Mouse (Mus musculus) neural tube, embryonic 14.5 days (tissue): Measurements from ENCODE around the gene Ddah1. TPM values are rescaled to one million over a fixed set of nuclear protein-coding genes. Genes with fewer than 3 reads are reported as not detected.

Source experiments
- ATAC-seq: fragments of 200-750 bp; cut with Nextera tagmentation; 2 replicates; pipeline ENCODE4 v1.8.0; 2017; ENCODE audit warnings: low read depth, mild to moderate bottlenecking, moderate TSS enrichment, moderate library complexity
- H3K27ac ChIP-seq: fragments of 300-500 bp; sonication (generic); 2 replicates; pipeline ENCODE4 v1.5.1; 2014; ENCODE audit warnings: low read depth, mild to moderate bottlenecking, control low read depth, low read length, moderate library complexity, mixed read lengths
- H3K27me3 ChIP-seq: fragments of 300-500 bp; sonication (generic); 2 replicates; pipeline ENCODE4 v1.6.1; 2014; ENCODE audit warnings: low read length; ENCODE audit not compliant: control insufficient read depth, insufficient read depth
- H3K36me3 ChIP-seq: fragments of 300-500 bp; sonication (generic); 2 replicates; pipeline ENCODE4 v1.6.1; 2014; ENCODE audit warnings: low read length, mixed read lengths; ENCODE audit not compliant: control insufficient read depth, insufficient read depth
- H3K4me1 ChIP-seq: fragments of 300-500 bp; sonication (generic); 2 replicates; pipeline ENCODE4 v1.6.1; 2014; ENCODE audit warnings: low read length; ENCODE audit not compliant: control insufficient read depth, insufficient read depth
- H3K4me2 ChIP-seq: fragments of 300-500 bp; sonication (generic); 2 replicates; pipeline ENCODE4 v1.6.1; 2014; ENCODE audit warnings: mild to moderate bottlenecking, low read depth, low read length, control low read depth
- H3K4me3 ChIP-seq: fragments of 300-500 bp; sonication (generic); 2 replicates; pipeline ENCODE4 v1.5.1; 2014; ENCODE audit warnings: low read depth, low read length, control low read depth, mixed read lengths
- H3K9ac ChIP-seq: fragments of 300-500 bp; sonication (generic); replicated peaks from 2 replicates; pipeline ENCODE4 v1.6.1; 2014; ENCODE audit warnings: low read depth, mild to moderate bottlenecking, control low read depth, low read length, mixed read lengths
- H3K9me3 ChIP-seq: fragments of 300-500 bp; sonication (generic); 2 replicates; pipeline ENCODE4 v1.6.1; 2016; ENCODE audit warnings: low read length; ENCODE audit not compliant: control insufficient read depth
- WGBS: fragments of 180-500 bp; shearing (Covaris S2); extraction: QIAGEN DNeasy Blood & Tissue Kit; methylation state at CpG from one replicate; pipeline ENCODE4 v1.1.7; 2014; 5-methylcytosine and 5-hydroxymethylcytosine counted together
- polyA plus RNA-seq: library from polyadenylated mRNA; unstranded; fragments of >200 nt; fragmentation: Nextera tagmentation; extraction: Ambion mirVana; gene quantifications from 2 replicates; pipeline ENCODE4 v1.2.1, GENCODE M21; 2014

The Ddah1 gene
- polyA plus RNA-seq, 1 experiment from 2014 or later, result 98.8 TPM

- Histone ChIP-seq H3K4me2 (peak overlapping the region; percentile 98), H3K4me3 (no peak overlapping the region), H3K36me3 (no peaks in the 10 kb centered on the region), H3K27me3 (no peaks in the 10 kb centered on the region), H3K27ac (no peak overlapping the region), H3K9me3 (no peaks in the 10 kb centered on the region), H3K4me1 (peaks cover 7% of the 10 kb centered on the region; the same call in 1 of the 2 replicates), H3K9ac (no peak overlapping the region)
- ATAC-seq, result no peak
- WGBS, result 94% methylated on average over 3 of the region's 3 CpGs
Measured at GRCm38 (mm10) chr3:145760547-145760946, 2.1 kb downstream of the Ddah1 start.

GRCm38 (mm10) chr3:145761501-145762170 lies 3.2 kb downstream of the Ddah1 start:
- no peak overlapping the region for H3K4me3 ChIP-seq
- no peaks in the 10 kb centered on the region for H3K9me3 ChIP-seq
- H3K27ac ChIP-seq, result no peak overlapping the region
- 64% methylated on average over 3 of the region's 3 CpGs for WGBS
- no peak overlapping the region for H3K4me2 ChIP-seq
- H3K4me1 ChIP-seq, result peaks cover 10% of the 10 kb centered on the region; the same call in 1 of the 2 replicates
- ATAC-seq, result no peak
- H3K9ac ChIP-seq, result no peak overlapping the region
- no peaks in the 10 kb centered on the region for H3K27me3 ChIP-seq
- H3K36me3 ChIP-seq, result no peaks in the 10 kb centered on the region

GRCm38 (mm10) chr3:145762957-145763641 lies 4.6 kb downstream of the Ddah1 start:
- Histone ChIP-seq H3K27ac (no peak overlapping the region), H3K36me3 (no peaks in the 10 kb centered on the region), H3K9me3 (no peaks in the 10 kb centered on the region), H3K27me3 (no peaks in the 10 kb centered on the region), H3K9ac (no peak overlapping the region), H3K4me2 (no peak overlapping the region), H3K4me3 (no peak overlapping the region), H3K4me1 (peaks cover 10% of the 10 kb centered on the region; the same call in 1 of the 2 replicates)
- ATAC-seq, result no peak
- WGBS, result 86% methylated on average over 4 of the region's 4 CpGs

GRCm38 (mm10) chr3:145763642-145763972 lies 5.1 kb downstream of the Ddah1 start:
- no peak overlapping the region for H3K9ac ChIP-seq
- no peak for ATAC-seq
- no peaks in the 10 kb centered on the region for H3K9me3 ChIP-seq
- H3K27me3 ChIP-seq, result no peaks in the 10 kb centered on the region
- H3K27ac ChIP-seq, result no peak overlapping the region
- WGBS, result 97% methylated on average over 3 of the region's 3 CpGs
- H3K4me1 ChIP-seq, result peaks cover 10% of the 10 kb centered on the region; the same call in 1 of the 2 replicates
- no peak overlapping the region for H3K4me2 ChIP-seq
- no peaks in the 10 kb centered on the region for H3K36me3 ChIP-seq
- no peak overlapping the region for H3K4me3 ChIP-seq

GRCm38 (mm10) chr3:145764416-145764815 lies 5.9 kb downstream of the Ddah1 start:
- peaks cover 8% of the 10 kb centered on the region; the same call in 1 of the 2 replicates for H3K4me1 ChIP-seq
- no peaks in the 10 kb centered on the region for H3K36me3 ChIP-seq
- H3K9me3 ChIP-seq, result no peaks in the 10 kb centered on the region
- no peaks in the 10 kb centered on the region for H3K27me3 ChIP-seq
- no peak overlapping the region for H3K9ac ChIP-seq
- H3K4me2 ChIP-seq, result no peak overlapping the region
- H3K4me3 ChIP-seq, result no peak overlapping the region
- no peak for ATAC-seq
- H3K27ac ChIP-seq, result no peak overlapping the region
- WGBS, result 87% methylated on average over 2 of the region's 2 CpGs

- ATAC-seq, result no peak
- Histone ChIP-seq H3K4me1 (0 out of 2 replicates have a peak, but pooled peaks cover 3% of the 10 kb centered on the region), H3K9me3 (no peaks in the 10 kb centered on the region)
Measured at GRCm38 (mm10) chr3:145768439-145768838, 10.0 kb downstream of the Ddah1 start.

GRCm38 (mm10) chr3:145773384-145773783 lies 14.9 kb downstream of the Ddah1 start:
- Histone ChIP-seq H3K4me2 (no peak overlapping the region), H3K4me3 (no peak overlapping the region), H3K9me3 (no peaks in the 10 kb centered on the region), H3K9ac (no peak overlapping the region), H3K36me3 (no peaks in the 10 kb centered on the region), H3K27me3 (no peaks in the 10 kb centered on the region), H3K27ac (no peak overlapping the region), H3K4me1 (no peaks in the 10 kb centered on the region)
- ATAC-seq, result no peak
- WGBS, result 92% methylated on average over 9 of the region's 9 CpGs

More at GRCm38 (mm10) chr3:145768439-145768838, 10.0 kb downstream of the Ddah1 start:
- no peak overlapping the region for H3K27ac ChIP-seq
- H3K27me3 ChIP-seq, result no peaks in the 10 kb centered on the region
- no peak overlapping the region for H3K4me2 ChIP-seq
- H3K9ac ChIP-seq, result no peak overlapping the region
- 92% methylated on average over 4 of the region's 4 CpGs for WGBS
- H3K4me3 ChIP-seq, result no peak overlapping the region
- no peaks in the 10 kb centered on the region for H3K36me3 ChIP-seq

GRCm38 (mm10) chr3:145774336-145774735 lies 15.9 kb downstream of the Ddah1 start:
- 89% methylated on average over 7 of the region's 7 CpGs for WGBS
- no peak overlapping the region for H3K4me2 ChIP-seq

GRCm38 (mm10) chr3:145775236-145775635 lies 16.8 kb downstream of the Ddah1 start:
- no peak overlapping the region for H3K4me3 ChIP-seq
- no peaks in the 10 kb centered on the region for H3K27me3 ChIP-seq
- H3K27ac ChIP-seq, result no peak overlapping the region
- H3K4me2 ChIP-seq, result no peak overlapping the region
- H3K9me3 ChIP-seq, result no peaks in the 10 kb centered on the region
- no peaks in the 10 kb centered on the region for H3K4me1 ChIP-seq
- no peak overlapping the region for H3K9ac ChIP-seq
- WGBS, result 46% methylated on average over 5 of the region's 5 CpGs
- ATAC-seq, result no peak
- no peaks in the 10 kb centered on the region for H3K36me3 ChIP-seq

More at GRCm38 (mm10) chr3:145774336-145774735, 15.9 kb downstream of the Ddah1 start:
- ATAC-seq, result no peak
- H3K4me3 ChIP-seq, result no peak overlapping the region
- H3K36me3 ChIP-seq, result no peaks in the 10 kb centered on the region
- no peaks in the 10 kb centered on the region for H3K27me3 ChIP-seq
- no peaks in the 10 kb centered on the region for H3K4me1 ChIP-seq
- no peak overlapping the region for H3K27ac ChIP-seq
- no peaks in the 10 kb centered on the region for H3K9me3 ChIP-seq
- no peak overlapping the region for H3K9ac ChIP-seq
